Mouse (Mus musculus) brain, embryonic 18.5 days (tissue): Measurements from ENCODE around the gene Wipi2.

Experiments used
- DNase-seq: peaks from one replicate; pipeline ENCODE4 v3.0.0-alpha.2; 2012; ENCODE audit warnings: low read depth, low spot score

The Wipi2 gene

DNA sequence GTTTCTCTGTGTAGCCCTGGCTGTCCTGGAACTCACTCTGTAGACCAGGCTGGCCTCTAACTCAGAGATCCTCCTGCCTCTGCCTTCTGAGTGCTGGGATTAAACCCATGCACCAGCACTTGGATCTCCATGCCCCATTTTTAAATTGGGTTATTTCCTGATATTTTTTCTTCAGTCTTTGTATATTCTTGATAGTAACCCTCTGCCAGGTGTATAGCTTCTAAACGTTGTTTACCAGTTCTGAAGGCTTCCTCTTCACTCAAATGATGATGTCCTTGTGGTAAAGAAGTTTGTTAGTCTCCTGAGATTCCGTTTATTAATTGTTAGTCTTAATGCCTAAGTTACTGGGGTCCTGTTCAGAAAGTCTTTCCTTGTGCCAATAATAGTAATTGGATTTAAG, at the start of gene Wipi2:
TSS of gene Wipi2 (plus strand) at position 301 of the 400 bp plus-strand sequence.
- no peak for DNase-seq

DNA sequence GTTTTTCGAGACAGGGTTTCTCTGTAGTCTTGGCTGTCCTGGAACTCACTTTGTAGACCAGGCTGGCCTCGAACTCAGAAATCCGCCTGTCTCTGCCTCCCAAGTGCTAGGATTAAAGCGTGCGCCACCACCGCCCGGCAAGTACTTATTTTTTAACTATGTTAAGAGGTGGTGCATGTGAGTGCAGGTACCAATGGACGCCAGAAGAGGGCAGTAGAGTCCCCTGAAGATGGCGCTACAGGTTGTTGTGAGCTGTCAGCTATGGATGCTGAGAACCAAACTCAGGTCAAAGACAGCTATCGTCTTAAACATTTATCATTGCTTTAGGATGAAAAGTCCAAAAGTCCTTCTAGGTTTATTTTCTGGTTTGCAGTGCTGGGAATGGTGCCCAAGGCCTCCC, 49.3 kb upstream of the Wipi2 start:
- DNase-seq, result no peak

DNA sequence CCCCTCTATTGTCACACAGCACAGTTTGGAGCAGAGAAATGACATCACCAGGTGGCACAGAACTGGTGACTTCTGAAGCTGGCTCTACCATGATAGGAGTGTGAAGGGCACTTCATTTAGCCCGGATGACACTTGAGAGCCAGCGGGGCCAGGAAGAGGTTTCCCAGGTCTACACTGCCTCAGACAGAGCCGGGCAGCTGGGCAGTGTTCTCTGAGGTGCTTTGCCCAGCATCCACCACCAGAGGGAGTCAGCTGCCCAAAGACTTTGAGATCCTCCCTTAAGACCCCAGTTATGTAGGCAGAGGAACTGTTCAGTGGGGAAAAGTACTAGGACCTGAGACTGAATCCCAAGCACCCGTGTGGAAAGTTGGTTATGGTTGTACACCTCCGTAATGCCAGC, 46.0 kb upstream of the Wipi2 start:
- no peak for DNase-seq

DNA sequence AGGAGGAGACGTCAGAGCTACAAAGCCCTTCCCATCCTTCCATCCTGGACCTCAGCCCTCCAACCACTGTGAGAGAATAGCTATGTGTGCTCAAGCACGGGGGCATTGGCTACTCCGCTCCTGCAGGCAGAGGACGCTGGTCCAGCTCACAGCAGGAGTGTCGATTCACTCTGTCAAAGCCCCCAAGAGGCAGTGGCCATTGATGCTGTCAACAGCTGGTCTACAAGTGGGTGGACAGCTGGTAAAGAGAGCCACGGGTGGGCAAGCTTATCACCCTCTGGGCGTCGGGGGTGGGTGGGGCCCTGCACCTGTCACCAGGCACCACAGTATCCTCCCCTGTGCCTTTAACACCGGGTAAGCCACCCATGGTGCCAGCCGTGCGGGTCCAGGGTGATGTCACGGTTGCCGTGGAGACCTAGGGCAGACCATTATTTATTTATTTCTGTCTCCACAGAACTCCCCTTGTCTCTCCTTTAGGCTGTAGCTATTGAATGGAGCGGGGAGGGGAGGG, 43.8 kb upstream of the Wipi2 start:
- peak; percentile 61 for DNase-seq

DNA sequence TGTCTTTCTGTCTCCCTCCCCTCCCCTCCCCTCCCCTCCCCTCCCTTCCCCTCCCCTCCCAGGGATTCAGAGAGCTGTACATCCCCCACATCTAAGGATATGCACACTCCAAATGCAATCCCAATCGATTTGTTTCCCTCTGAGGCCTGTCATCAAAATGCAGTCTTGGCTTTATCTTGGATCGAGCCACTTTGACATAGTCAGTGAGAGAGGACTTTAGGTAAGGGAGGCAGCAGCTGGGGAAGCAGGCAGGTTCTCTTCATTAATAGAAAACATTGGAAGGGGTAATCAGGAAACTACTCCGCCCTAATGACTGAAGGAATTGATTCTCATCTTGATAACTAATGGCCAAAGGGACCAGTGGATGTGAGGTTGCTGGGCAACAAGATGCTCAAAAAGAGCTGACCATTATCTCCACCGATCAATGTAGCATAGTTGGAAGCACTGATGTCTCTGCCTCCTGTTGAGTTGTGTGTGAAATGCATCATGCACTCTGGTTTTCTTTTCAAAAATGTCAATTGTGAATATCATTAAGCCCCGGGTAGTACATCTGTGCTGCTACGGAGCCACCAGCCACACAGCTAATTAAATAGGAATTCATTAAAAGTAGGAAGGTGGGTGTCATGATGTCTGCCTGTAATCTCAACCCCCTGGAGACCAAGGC, 36.4 kb upstream of the Wipi2 start:
- no peak for DNase-seq

DNA sequence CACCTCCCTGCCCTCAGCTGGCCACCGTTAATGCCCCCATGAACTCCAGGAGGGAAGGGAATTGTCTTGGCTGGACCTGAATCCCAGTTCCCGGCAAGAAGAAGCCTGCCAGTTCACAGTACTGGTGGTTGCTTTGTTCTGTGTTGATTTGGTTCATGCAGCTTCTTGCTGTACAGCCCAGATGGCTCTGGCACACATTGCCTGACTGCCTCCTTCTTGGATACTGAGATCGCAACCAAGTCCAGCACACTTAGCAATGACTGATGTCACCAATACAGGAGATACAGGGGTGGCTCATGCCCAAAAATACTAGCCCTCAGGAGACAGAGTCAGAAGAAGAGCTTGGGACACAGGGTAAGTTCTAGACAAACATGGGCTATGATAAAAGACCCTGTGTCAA, 31.8 kb upstream of the Wipi2 start:
- DNase-seq, result peak; percentile 60

DNA sequence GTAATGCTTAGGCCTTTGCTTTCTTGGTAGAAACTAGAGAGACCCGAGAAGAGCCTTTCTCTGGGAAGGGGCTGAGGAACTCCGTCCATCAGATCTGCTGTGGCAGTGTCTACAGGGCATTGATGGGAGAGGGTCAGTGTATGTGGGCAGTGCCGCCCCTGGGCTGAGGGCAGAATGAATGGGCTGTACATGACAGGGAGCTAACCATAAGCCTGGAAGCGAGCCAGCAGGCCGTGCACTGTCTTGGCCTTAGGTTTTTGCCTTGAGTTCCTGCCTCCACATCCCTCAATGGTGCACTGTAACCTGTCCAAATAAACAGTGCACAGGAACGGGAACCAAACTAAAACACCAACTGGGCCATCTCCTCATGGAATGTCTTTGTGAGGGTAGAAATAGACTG, 30.8 kb upstream of the Wipi2 start:
- no peak for DNase-seq

DNA sequence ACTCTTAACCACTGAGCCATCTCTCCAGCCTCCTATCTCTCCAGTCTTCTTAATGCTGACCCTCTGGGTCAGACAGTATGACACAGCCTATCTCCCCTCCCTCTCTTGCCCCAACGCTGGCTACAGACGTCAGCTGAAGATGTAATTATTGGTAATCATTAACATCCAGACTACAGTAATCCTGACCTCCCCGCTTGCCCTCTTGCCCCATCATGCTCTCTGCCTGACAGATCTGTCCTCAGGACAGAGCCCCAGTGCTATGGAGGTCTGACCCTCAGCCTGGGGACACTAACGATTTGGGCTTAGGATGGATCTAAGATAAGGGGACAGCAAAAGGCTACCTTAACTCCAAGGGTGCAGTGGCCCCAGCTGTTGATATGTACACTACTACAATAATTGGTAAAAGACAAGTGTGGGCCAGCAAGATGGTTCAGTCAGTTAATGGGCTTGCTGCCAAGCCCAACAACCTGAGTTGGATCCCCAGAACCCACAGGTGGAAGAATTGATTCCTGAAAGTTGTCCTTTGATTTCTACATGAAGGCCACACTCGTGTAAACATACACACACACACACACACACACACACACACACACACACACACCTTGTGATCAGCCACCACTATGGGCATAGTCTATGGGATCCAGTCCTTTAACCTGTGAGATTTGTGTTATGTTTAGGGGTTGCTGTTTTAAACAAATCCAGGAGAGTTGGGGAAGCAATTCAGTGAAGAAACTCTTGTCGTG, 29.7 kb upstream of the Wipi2 start:
- no peak for DNase-seq

DNA sequence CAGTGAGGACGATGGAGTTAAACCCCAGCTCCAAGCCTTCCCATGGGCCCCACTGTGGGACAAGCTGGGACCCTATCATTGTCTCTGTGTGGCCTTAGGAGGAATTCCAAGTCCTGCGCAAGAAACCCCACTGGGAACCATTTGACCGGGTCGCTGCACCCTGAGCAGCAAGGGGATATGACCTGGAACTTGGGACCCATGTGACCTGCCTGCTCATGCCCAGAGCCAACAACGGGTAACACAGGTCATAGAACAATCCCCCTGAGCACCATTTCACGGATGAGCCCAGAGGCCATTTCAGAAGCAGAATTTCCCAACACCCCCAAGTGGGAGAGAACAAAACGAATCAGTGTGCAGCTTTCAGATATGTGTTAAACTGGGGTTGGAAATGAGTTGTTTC, 23.1 kb upstream of the Wipi2 start:
- DNase-seq, result no peak

DNA sequence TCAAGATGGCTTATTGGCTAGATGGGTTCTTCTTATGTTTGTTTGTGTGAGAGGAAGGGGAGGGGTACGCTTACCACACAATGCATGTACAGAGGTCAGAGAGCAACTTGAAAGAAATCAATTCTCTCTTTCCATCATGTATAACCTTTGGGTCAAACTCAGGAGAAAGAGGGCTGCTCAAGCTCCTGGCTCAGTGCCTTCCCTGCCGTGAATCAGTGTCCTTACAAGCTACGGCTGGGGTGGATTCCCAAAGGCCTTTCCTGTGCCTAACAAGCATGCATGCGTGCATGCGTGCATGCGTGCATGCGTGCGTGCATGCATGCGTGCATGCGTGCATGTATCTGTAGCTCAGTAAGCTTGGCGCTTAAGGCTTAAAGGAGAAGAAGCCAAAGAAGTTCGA, 22.2 kb upstream of the Wipi2 start:
- DNase-seq, result no peak

DNA sequence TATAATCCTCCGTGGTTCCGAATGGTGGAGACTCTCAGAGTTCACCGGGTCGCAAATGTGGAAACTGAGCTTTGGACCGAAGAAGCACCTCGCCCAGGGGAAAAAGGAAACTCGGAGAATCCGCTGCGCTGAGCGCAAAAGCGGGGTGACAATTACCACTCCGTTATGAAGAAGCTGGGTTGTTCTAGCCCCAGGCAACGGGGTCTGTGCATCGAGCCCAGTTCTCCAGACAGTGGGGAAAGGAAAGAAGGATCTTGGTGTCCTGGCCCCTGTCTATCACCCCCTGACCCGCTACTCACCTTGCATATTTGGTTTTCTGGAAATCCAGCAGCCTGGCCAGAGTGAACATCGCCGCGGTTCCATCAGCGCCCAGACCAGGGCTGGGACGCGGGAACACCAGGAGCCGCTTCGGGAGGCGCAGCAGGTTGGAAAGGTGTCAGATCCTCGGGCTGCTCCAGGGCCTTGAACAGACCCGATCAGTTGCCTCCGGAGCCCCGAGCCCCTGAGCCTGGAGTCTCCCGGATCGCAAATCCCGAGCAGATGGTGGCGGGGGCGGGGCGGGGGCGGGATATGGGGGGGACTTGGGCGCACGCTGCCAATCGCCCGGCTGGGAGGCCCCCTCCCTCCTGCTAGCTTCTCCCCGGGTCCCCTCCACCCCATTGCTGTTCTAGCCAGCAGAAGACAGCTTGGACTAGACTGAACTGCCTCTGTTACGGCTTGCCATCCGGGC, 19.1 kb upstream of the Wipi2 start, which contains the start of gene Mmd2:
TSS of gene Mmd2 (minus strand) at position 542 of the 730 bp plus-strand sequence.
- peak; percentile 52 for DNase-seq

DNA sequence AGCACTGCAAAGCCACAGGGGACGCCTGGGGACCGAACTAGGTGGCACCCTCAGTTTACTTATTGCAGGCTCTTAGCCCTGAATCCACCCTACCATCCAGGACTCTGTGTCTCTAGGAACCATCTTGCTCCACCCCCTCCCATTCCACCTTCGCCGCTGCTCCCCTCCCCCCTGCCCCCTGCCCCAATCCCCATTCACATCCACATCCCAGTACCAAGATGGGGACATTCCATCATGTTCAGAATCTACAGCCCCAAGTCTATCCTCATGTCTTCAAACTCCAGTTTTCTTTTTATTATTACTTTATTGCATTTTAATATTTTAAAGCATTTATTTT, 18.5 kb upstream of the Wipi2 start:
- DNase-seq, result no peak

DNA sequence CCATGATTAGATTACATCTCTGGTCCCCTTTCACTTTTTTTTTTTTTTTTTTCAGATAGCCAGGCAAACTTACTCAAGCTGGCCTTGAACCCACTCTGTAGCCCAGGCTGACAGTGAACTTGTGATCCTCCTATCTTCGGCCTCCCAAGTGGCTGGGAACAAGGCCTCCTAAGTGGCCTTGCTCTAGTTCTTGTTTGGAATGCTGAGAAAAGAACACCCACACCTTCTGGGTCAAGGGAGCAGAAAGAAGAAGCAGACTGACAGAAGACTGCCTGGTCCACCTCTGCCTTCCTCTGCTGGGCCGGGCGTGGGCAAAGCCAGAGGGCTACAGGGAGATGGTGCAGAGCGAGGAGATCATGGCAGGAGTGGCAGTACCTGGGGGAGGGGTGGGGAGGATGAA, 17.1 kb upstream of the Wipi2 start:
- no peak for DNase-seq

DNA sequence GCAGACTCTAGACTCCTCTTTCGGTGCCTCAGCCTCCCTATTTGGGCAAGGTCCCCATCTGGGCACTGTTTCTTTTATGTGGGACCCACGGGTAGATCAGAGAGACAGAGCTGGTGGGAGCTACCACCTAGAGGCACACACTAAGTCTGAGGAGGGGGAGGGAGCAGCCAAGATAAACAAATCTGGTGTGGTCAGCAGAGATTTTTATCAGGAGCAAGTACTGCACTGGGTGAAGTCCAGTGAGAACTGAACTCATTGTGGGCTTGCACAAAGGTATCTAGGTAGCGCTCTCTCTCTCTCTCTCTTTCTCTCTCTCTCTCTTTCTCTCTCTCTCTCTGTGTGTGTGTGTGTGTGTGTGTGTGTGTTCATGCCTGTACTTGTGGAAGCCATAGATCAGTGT, 13.0 kb upstream of the Wipi2 start:
- no peak for DNase-seq

DNA sequence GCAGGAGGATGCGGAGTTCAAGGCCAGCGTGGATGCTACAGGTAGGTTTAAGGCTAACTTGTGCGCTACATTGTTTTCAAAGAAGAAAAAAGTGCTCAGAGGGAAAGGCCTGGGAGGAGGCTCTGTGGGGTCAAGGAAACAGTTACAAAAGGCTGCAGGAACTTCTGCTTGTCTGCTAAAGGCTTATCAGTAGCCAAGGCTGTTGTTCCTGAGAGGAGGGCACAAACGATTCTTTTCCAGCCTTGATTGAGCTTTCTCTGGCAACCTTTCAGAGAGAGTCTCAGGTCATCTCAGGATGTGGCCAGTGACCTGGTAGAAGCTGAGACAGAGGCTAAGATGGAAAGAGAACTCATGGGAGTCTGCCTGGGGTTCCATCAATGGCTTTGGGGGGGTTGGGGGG, 11.9 kb upstream of the Wipi2 start:
- no peak for DNase-seq

DNA sequence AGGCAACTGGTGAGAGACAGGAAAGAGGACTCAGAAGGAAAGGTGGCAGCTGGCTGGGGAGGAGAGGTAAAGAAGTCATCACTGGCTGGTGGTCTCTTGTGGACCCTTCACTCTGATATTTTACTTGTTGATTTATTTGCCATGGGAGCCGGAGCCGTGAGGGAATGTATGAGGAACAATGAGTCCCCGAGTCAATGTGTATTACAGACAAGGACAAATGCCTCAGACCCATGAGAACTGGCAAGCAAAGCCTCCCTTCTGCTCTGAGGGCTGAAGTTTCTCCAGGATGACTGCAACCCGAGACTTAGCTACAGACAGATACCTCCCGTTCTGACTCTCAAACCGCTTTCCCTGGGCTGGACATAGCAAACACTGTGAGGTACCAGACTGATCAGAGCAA, 11.2 kb upstream of the Wipi2 start:
- DNase-seq, result no peak

DNA sequence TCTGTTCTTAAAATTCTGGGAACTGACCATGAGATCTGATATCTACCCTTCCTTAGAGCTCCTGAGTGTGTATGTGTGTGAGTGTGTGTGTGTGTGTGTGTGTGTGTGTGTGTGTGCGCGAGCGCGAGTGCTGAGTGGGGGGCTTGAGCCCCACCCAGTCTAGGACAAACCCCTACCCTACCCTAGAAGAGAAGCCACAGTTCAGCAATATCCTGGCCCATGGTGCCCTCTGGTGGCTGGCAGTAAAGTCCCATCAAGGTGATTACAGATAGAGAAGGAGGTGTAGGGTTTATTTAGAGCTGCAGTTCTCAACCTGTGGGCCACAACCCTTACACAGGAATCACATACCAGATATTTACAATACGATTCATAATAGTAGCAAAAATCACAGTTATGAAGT, 7.6 kb upstream of the Wipi2 start:
- DNase-seq, result no peak

DNA sequence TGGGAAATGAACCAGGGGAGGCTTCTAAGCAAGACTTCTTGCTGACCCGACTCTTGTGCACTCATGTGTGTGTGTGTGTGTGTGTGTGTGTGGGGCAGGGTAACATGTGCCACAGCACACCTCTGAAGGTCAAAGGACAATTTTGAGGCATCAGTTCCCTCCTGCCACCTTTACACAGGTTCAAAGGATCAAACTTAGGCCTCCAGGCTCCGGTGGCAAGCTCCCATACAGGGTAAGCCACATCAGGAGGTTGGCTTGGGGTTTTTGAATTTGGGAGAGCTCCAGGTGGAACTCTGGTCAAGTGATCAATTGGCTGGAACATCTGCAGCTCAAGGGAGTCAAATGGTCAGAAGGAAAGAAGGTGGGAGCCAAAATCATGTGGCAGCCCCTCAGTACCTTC, 6.1 kb upstream of the Wipi2 start:
- DNase-seq, result no peak

DNA sequence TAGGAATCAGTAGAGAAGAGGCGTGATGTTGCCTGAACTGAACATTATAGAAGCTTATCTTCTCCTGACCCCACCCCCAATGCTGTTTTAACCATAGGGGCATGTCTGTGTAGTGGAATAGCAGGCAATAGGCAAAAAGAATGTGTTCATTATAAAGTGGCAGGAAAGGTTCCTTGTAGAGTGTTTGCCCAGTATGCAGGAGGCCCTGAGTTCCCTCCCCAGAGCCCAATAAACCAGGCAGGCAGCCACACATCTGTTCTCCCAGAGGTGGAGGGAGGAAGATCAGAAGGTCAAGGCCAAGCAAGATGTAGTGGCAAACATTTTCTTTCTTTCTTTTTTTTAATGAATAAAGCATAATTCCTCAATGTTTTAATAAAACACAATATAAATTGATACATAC, 5.4 kb upstream of the Wipi2 start:
- no peak for DNase-seq

DNA sequence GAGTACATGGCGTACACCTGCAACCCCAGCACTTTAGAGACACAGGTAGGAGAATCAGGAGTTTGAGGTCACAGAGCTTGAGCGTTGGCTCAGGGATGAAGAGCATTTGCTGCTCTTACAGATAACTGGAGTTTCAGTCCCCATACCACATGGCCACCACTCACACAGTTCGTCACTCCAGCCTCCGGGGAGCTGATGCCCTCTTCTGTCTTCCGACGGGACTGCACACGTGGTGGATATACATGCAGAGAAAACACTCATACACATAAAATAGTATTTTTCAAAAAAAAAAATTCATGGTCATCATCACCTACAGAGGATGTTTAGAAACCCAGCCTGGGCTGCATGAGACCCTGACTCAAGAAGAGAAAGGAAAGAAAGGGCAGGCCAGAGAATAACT, 4.4 kb upstream of the Wipi2 start:
- DNase-seq, result no peak

DNA sequence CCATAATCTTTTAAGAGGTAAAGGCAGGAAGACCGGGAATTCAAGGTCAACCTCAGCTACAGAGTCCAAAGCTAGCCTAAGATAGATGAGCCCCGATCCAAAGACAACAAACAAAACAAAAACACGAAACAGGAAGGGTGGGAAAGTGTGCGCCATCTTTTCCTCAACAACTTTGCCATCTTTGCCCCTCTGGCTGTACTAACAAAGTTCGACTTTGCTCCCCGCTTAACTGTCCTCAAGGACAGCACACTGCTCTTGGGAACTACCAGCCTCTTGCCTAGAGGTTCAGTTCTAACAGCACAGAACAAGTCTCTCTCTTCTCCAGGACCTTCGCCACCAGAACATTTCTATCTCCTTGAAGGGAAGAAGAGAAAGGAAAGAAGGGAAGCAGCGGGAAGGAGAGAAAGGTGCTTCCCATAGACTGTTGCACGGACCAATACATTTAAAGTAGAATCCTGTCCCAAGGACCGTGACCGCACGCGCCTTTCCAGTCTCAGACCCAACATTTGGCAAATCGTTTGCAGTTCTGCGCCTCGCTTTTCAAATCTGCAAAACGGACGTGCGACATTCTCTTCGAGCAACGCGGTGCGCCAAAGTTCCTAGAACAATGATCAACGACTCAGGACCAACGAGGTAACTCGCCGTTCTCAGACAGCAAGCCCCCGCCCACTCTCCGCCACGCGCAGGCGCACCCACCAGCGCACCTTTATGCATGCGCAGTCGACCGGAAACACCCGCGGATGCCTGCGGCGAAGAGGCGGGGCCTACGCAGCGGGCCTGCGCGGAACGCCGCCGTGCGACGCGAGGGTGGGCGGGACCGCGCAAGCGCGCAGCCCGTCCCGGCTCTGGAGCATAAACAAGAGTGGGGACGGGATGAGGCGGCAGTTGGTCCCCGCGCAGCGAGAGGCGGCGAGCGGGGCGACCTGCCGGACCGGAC, 1.5 kb downstream of the Wipi2 start:
- DNase-seq, result peak; percentile 89

DNA sequence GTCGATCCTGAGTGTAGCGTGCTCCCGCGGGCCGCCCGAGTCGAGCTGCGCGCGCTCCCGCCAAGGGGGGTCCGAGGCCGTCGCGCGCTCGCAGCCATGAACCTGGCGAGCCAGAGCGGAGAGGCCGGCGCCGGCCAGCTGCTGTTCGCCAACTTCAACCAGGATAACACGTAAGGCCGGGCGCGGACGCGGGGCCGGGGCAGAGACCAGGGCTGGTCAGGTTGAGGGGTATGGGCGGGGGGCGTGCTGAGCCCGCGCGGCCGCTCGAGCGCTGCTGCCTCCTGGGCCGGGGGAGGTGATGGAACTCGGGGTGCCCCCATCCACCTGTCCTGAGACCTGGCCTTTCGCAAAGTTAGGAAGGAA, 2.1 kb downstream of the Wipi2 start:
- DNase-seq, result no peak
